Mouse (Mus musculus): ENCODE data around the gene Gm8453. TPM values are rescaled to one million over a fixed set of nuclear protein-coding genes. Genes with fewer than 3 reads are reported as not detected.
"Not testable (repeated sequence)": the region's sequence is repeated elsewhere in the genome, so short reads cannot be mapped to it uniquely, and the experiment has no call there.

Gene Gm8453
- not detected in 2 replicates for polyA plus RNA-seq (2014; fragmentation: Nextera tagmentation; extraction: Ambion mirVana)

DNA sequence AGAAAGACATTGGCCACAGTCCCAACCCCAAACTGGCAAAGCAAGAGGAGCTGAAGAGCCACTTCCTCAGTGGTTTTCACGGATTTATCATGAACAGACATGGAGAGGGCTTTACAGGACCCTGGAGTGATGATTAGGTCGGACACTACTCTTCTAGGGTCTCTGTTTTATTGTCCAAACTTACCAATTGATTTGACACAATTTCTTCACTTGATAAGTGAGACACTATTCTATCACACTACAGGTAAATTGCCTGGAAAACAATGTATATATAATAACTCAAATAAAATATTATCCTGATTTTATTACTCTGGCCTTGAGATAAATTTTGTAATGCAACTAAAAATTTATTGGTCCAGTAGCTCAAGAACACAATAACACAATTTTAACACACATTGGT, at the start of gene Gm8453:
Gm8453 (minus strand) TSS at position 101 of the 400 bp plus-strand sequence.
- DNase-seq (ENCODE audit: low spot score); H3K27ac ChIP-seq (replicated peaks; ENCODE audit: low read depth, low read length); H3K9ac ChIP-seq (replicated peaks; ENCODE audit: low read length); H3K36me3 ChIP-seq (replicated peaks; ENCODE audit: control insufficient read depth, insufficient read depth, low read depth, low read length); H3K27me3 ChIP-seq (ENCODE audit: control insufficient read depth, insufficient read depth, low read length); H3K4me3 ChIP-seq (ENCODE audit: low read depth, low read length); H3K4me1 ChIP-seq (ENCODE audit: control insufficient read depth, insufficient read depth, low read length); H3K4me2 ChIP-seq (ENCODE audit: low read depth, low read length); ATAC-seq (replicated peaks; ENCODE audit: insufficient number of reproducible peaks, low FRiP score, low TSS enrichment, low read depth); H3K9me3 ChIP-seq (replicated peaks; ENCODE audit: control insufficient read depth, low read length): not testable (repeated sequence)
- WGBS: 19% methylated on average over 1 of the region's 2 CpGs

DNA sequence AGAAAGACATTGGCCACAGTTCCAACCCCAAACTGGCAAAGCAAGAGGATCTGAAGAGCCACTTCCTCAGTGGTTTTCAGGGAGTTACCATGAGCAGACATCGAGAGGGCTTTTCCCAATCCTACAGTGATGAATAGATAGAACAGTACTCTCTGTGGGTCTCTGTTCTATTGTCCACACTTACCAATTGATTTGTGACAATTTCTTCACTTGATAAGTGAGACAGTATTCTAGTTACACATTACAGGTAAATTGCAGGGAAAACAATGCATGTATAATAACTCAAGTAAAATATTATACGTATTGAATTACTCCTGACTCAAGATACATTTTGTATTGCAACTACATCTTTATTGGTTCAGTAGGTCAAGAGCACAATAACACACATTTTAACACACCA, 28.1 kb downstream of the Gm8453 start, which contains the start of gene Gm8653:
Gm8653 (minus strand) TSS at position 101 of the 400 bp plus-strand sequence.
- not testable (repeated sequence) for H3K4me3 ChIP-seq (ENCODE audit: low read depth, low read length); H3K27me3 ChIP-seq (ENCODE audit: control insufficient read depth, insufficient read depth, low read length); ATAC-seq (replicated peaks; ENCODE audit: insufficient number of reproducible peaks, low FRiP score, low TSS enrichment, low read depth); DNase-seq (ENCODE audit: low spot score); H3K27ac ChIP-seq (replicated peaks; ENCODE audit: low read depth, low read length); H3K36me3 ChIP-seq (replicated peaks; ENCODE audit: control insufficient read depth, insufficient read depth, low read depth, low read length); H3K4me2 ChIP-seq (ENCODE audit: low read depth, low read length); H3K9ac ChIP-seq (replicated peaks; ENCODE audit: low read length); H3K4me1 ChIP-seq (ENCODE audit: control insufficient read depth, insufficient read depth, low read length); H3K9me3 ChIP-seq (replicated peaks; ENCODE audit: control insufficient read depth, low read length)
- WGBS: no CpG with 5 or more reads among the region's 2 CpGs

DNA sequence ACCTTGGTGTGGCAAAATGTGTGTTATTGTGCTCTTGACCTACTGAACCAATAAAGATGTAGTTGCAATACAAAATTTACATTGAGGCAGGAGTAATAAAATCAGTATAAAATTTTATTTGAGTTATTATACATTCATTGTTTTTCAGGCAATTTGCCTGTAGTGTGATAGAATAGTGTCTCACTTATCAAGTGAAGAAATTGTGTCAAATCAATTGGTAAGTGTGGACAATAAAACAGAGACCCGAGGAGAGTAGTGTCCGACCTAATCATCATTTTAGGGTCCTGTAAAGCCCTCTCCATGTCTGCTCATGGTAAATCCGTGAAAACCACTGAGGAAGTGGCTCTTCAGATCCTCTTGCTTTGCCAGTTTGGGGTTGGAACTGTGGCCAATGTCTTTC, 40.2 kb downstream of the Gm8453 start, which contains the start of gene Vmn1r143:
Vmn1r143 (plus strand) TSS at position 301 of the 400 bp plus-strand sequence.
- H3K4me3 ChIP-seq (ENCODE audit: low read depth, low read length); ATAC-seq (replicated peaks; ENCODE audit: insufficient number of reproducible peaks, low FRiP score, low TSS enrichment, low read depth); H3K27ac ChIP-seq (replicated peaks; ENCODE audit: low read depth, low read length); H3K27me3 ChIP-seq (ENCODE audit: control insufficient read depth, insufficient read depth, low read length); H3K36me3 ChIP-seq (replicated peaks; ENCODE audit: control insufficient read depth, insufficient read depth, low read depth, low read length); H3K9ac ChIP-seq (replicated peaks; ENCODE audit: low read length); H3K9me3 ChIP-seq (replicated peaks; ENCODE audit: control insufficient read depth, low read length); H3K4me2 ChIP-seq (ENCODE audit: low read depth, low read length); H3K4me1 ChIP-seq (ENCODE audit: control insufficient read depth, insufficient read depth, low read length); DNase-seq (ENCODE audit: low spot score): not testable (repeated sequence)
- no CpG with 5 or more reads among the region's 3 CpGs for WGBS

Other genes with a start within 250 kb of the Gm8453 start
- not detected in 2 replicates for gene Vmn1r137, start 234.9 kb downstream of the Gm8453 start, polyA plus RNA-seq (2014; fragmentation: Nextera tagmentation; extraction: Ambion mirVana)
- not detected in 2 replicates for gene Vmn1r138, start 200.6 kb downstream of the Gm8453 start, polyA plus RNA-seq (2014; fragmentation: Nextera tagmentation; extraction: Ambion mirVana)
- not detected in 2 replicates for gene Gm6176, start 173.2 kb downstream of the Gm8453 start, polyA plus RNA-seq (2014; fragmentation: Nextera tagmentation; extraction: Ambion mirVana)
- not detected in 2 replicates for gene Vmn1r139, start 160.4 kb downstream of the Gm8453 start, polyA plus RNA-seq (2014; fragmentation: Nextera tagmentation; extraction: Ambion mirVana)
- not detected in 2 replicates for gene Gm16451, start 111.2 kb downstream of the Gm8453 start, polyA plus RNA-seq (2014; fragmentation: Nextera tagmentation; extraction: Ambion mirVana)
- not detected in 2 replicates for gene Gm10666, start 94.7 kb downstream of the Gm8453 start, polyA plus RNA-seq (2014; fragmentation: Nextera tagmentation; extraction: Ambion mirVana)
- not detected in 2 replicates for gene Vmn1r142, start 65.4 kb downstream of the Gm8453 start, polyA plus RNA-seq (2014; fragmentation: Nextera tagmentation; extraction: Ambion mirVana)
- gene Vmn1r143, start 40.1 kb downstream of the Gm8453 start, polyA plus RNA-seq (2014; fragmentation: Nextera tagmentation; extraction: Ambion mirVana): not detected in 2 replicates
- not detected in 2 replicates for gene Gm8653, start 28.2 kb downstream of the Gm8453 start, polyA plus RNA-seq (2014; fragmentation: Nextera tagmentation; extraction: Ambion mirVana)
- gene Gm4187, start 100.2 kb upstream of the Gm8453 start, polyA plus RNA-seq (2014; fragmentation: Nextera tagmentation; extraction: Ambion mirVana): not detected in 2 replicates
- not detected in 2 replicates for gene Gm8660, start 141.6 kb upstream of the Gm8453 start, polyA plus RNA-seq (2014; fragmentation: Nextera tagmentation; extraction: Ambion mirVana)
- gene Vmn1r148, start 184.1 kb upstream of the Gm8453 start, polyA plus RNA-seq (2014; fragmentation: Nextera tagmentation; extraction: Ambion mirVana): not detected in 2 replicates
- gene Vmn1r149, start 208.7 kb upstream of the Gm8453 start, polyA plus RNA-seq (2014; fragmentation: Nextera tagmentation; extraction: Ambion mirVana): not detected in 2 replicates
- not detected in 2 replicates for gene Gm10665, start 234.6 kb upstream of the Gm8453 start, polyA plus RNA-seq (2014; fragmentation: Nextera tagmentation; extraction: Ambion mirVana)